Mouse (Mus musculus): ENCODE measurements around the gene Mfsd4b3.
A peak's percentile ranks its signal among the peaks of the same experiment; 100 is the strongest.

Mfsd4b3 gene

DNA sequence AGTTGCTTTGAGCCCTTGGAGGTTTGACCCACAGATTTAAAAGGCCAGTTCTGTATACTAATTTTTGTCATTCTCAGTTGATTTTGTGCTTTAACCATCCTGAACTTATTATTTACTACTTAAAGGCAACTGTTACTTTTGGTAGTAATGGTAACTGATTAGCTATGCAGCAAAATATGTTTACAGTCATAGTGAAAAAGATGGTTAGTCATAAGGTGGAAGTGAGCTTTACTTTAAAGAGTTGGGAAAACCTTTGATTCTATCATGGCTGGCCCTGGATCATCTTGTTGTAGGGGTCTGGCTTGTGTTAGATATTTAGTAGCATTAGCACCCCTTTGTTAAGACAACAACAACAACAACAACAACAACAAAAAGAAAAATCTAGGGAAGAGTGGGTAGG, 47.3 kb downstream of the Mfsd4b3 start:
- DNase-seq: no peak

DNA sequence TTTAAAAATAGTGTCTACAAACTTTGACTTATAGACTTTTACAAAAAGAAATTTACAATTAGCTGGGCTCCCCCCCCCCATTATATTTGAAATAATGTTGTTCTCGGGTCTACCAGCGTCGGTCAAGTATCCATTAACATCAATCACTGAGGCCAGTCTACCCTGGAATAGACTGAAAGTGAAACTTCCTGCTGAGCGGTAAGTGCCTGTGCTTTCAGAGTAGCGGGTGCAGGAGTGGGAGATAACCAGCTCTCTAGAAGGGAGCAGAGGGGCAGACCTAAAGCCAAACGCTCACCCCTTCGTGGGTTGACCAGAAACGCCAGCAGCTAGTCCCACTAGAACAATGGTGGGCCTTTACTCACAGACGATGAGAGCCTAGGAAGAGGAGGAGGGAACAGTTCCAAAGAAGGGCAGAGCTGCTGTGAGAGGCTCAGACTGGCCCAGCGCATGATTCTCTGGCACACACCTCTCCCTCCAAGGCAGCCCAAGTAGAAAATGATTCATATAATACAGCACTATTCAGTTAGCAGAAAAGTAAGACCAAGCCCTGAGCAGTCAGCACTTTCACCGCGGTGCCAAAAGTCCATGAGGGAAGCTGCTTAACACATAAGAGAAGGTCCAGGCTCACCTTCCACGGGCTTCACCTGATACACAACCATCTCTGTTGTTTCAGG, 51.0 kb downstream of the Mfsd4b3 start:
- no peak for DNase-seq

DNA sequence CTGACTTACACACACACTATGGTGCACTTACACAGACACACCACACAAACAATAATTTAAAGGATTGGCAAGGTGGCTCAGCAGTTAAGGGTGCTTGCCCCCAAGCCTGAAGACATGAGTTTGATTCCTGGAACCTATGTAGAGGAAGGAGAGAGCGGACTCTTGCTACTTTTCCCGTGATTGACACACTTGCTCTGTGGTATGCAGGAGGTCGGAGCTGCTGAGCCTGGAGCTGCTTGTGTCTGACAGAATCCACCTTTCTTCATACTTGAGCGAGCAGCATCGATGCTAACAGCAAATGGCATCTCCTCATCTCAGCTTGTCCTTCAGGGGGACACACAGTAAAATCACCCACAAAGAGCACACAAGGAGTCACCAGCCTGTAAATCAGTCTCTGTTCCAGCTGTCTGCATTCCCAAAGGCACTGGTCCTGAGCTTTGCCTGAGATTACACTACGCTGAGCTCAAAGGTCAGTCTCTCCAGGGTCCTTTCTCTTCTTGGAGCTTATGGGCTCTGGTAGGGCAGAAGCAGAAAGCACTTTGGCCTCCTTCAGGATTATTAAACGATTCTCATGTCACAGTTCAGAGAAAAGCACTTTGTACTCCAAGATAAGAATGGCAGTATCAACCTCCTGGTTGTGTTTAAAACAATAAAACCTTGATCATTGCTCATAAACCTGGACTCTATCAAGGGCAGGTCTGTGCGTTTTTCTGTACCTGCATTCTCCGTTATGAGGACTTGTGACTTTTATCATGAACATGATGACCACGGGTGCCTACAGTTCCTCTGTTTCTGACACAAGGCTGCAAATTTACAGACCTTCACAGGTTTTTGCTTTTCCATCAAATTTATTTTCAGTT, 52.9 kb downstream of the Mfsd4b3 start:
- DNase-seq: no peak

DNA sequence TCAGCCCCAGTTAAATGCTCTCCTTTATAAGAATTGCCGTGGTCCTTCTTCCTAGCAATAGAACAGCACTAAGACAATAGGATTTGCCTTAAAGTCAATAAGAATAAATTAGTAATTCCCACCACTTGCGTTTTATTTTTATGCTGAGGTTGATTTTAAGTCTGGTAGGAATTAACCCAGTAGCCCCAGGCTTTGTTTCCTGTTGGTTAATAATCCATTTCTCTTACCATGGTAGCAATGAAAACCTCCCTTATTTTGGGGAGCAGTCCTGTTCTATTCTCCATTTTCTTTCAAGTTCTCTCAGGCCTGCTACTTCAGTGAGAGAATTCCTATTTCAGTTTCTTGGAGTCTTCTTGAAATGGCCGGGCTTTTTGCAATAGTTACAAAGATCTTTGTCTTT, 55.8 kb downstream of the Mfsd4b3 start:
- no peak for DNase-seq

DNA sequence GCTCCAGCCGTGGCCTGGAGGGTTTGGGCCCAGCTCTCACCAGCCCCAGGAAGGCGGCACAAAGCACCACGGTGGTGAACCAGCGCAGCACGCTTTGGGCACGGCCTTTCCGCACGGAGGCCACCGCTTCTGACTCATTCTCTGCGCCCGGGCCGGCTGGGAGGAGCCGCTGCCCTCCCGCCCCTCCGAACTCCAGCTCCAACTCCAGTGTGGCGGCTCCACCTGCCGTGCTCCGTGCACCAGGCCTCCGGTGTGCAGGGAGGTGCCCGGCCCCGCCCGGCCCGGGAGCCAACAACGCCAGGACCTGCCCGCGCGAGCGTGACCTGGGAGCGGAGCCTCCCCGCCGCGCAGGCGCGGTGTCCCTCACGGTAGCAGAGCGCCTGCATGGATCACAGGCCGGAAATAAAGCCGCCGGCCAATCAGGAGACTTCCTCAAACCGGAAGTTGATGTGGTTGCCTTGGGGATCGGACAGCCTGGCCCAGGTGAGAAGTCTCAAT, 61.0 kb downstream of the Mfsd4b3 start, which contains the start of gene Mfsd4b4:
Gene Mfsd4b4 (minus strand): TSS at position 365 of the 498 bp plus-strand sequence.
- peak; percentile 79 for DNase-seq

Data from right cerebral cortex, postnatal 14 days (tissue).